Mouse (Mus musculus) embryonic facial prominence, embryonic 14.5 days (tissue): ENCODE measurements around the gene Akt1. TPM values are rescaled to one million over a fixed set of nuclear protein-coding genes. Genes with fewer than 3 reads are reported as not detected.
A peak's percentile ranks its signal among the peaks of the same experiment; 100 is the strongest.

ENCODE experiments used
- ATAC-seq: fragments of 200-750 bp; cut with Nextera tagmentation; 2 replicates; pipeline ENCODE4 v1.8.0; 2017; ENCODE audit warnings: low read depth, moderate number of reproducible peaks, moderate TSS enrichment
- DNase-seq: peaks from one replicate; pipeline ENCODE4 v3.0.0-alpha.2; 2015; ENCODE audit warnings: low spot score
- H3K27ac ChIP-seq: fragments of 300-500 bp; sonication (generic); replicated peaks from 2 replicates; pipeline ENCODE4 v1.5.1; 2014; ENCODE audit warnings: low read depth, mild to moderate bottlenecking, low read length, moderate library complexity
- H3K27me3 ChIP-seq: fragments of 300-500 bp; sonication (generic); replicated peaks from 2 replicates; pipeline ENCODE4 v1.6.1; 2014; ENCODE audit warnings: low read length; ENCODE audit not compliant: control insufficient read depth, insufficient read depth
- H3K36me3 ChIP-seq: fragments of 300-500 bp; sonication (generic); 2 replicates; pipeline ENCODE4 v1.6.1; 2014; ENCODE audit warnings: low read length, mixed read lengths; ENCODE audit not compliant: control insufficient read depth, insufficient read depth
- H3K4me1 ChIP-seq: fragments of 300-500 bp; sonication (generic); 2 replicates; pipeline ENCODE4 v1.6.1; 2014; ENCODE audit warnings: antibody characterized with exemption, low read length; ENCODE audit not compliant: control insufficient read depth, insufficient read depth
- H3K4me2 ChIP-seq: fragments of 300-500 bp; sonication (generic); 2 replicates; pipeline ENCODE4 v1.6.1; 2014; ENCODE audit warnings: low read depth, mild to moderate bottlenecking, low read length, moderate library complexity, mixed read lengths
- H3K4me3 ChIP-seq: fragments of 300-500 bp; sonication (generic); 2 replicates; pipeline ENCODE4 v1.5.1; 2014; ENCODE audit warnings: low read depth, mild to moderate bottlenecking, low read length
- H3K9ac ChIP-seq: fragments of 300-500 bp; sonication (generic); 2 replicates; pipeline ENCODE4 v1.6.1; 2014; ENCODE audit warnings: low read depth, mild to moderate bottlenecking, low read length, moderate library complexity, mixed read lengths
- H3K9me3 ChIP-seq: fragments of 300-500 bp; sonication (generic); 2 replicates; pipeline ENCODE4 v1.6.1; 2016; ENCODE audit warnings: low read length; ENCODE audit not compliant: control insufficient read depth
- WGBS: fragments of 180-500 bp; shearing (Covaris S2); extraction: QIAGEN DNeasy Blood & Tissue Kit; methylation state at CpG from one replicate; pipeline ENCODE4 v1.1.7; 2014; 5-methylcytosine and 5-hydroxymethylcytosine counted together
- polyA plus RNA-seq: library from polyadenylated mRNA; unstranded; fragments of >200 nt; fragmentation: Nextera tagmentation; extraction: Ambion mirVana; gene quantifications from 2 replicates; pipeline ENCODE4 v1.2.1, GENCODE M21; 2014

Akt1 gene
- polyA plus RNA-seq, 1 experiment from 2014 or later, result 84.0 TPM

DNA sequence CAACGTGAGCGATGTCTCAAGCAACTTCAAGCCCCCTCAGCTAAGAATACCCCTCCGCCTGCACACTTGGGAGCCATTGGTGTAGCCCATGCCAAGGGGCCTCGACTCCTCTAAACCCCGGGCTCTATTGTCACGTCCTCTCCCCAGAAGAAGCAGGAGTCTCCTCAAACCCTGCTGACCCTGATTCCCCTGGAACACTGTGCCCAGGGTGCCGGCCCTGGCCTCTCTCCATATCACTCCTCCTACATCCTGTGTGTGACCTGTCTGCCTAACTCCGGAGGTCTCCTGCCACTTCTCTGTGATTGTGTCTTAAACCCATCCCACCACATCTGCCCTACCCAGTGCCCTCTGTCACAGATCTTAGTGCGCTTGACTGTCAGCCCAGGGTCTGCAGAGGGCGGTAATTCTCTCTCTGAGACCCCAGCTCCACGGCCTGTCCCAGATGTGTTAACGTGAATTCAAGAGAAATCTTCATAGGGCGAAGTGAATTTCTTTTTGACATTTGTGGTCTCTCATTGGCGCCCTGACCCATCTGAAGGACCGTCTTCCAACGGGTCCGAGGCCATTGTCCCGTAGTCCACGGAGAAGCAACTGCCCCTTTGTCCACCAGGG, 3.4 kb upstream of the Akt1 start:
- H3K27me3 ChIP-seq, result peaks cover 49% of the 10 kb centered on the region

DNA sequence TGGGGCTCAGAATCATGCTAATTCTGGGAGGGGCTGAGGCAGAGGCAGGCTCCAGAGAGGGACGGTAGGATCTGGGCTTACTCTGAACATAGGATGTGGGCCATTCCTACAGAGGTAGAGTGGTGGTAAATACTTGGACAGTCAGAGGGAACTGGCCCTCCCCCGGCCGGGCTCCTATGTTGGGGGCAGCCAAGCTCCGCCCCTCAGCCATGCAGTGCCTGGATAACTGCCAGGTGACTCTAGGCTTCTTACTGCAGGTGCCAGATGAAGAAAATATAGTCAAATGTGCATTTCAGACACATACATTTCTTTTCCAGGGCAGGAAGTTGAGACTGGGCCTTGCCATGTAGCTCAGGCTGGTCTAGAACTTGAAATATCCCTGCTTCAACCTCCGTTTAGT, 2.4 kb upstream of the Akt1 start:
- peaks cover 23% of the 10 kb centered on the region for H3K4me1 ChIP-seq
- H3K4me2 ChIP-seq, result no peak overlapping the region
- no peak overlapping the region for H3K27ac ChIP-seq
- no peak overlapping the region for H3K9ac ChIP-seq
- DNase-seq (no peak), ATAC-seq (no peak)
- 60% methylated on average over 5 of the region's 5 CpGs for WGBS
- no peaks in the 10 kb centered on the region for H3K9me3 ChIP-seq
- no peaks in the 10 kb centered on the region for H3K36me3 ChIP-seq
- peaks cover 49% of the 10 kb centered on the region for H3K27me3 ChIP-seq
- H3K4me3 ChIP-seq, result no peak overlapping the region

More for the DNA sequence above, 3.4 kb upstream of the Akt1 start:
- H3K9ac ChIP-seq, result peak overlapping the region; percentile 64
- H3K4me1 ChIP-seq, result peaks cover 13% of the 10 kb centered on the region
- H3K27ac ChIP-seq, result no peak overlapping the region
- WGBS, result 22% methylated on average over 19 of the region's 19 CpGs
- H3K9me3 ChIP-seq, result no peaks in the 10 kb centered on the region
- no peaks in the 10 kb centered on the region for H3K36me3 ChIP-seq
- ATAC-seq, result no peak
- peak overlapping the region; percentile 72 for H3K4me3 ChIP-seq
- no peak for DNase-seq
- H3K4me2 ChIP-seq, result peak overlapping the region; percentile 96

DNA sequence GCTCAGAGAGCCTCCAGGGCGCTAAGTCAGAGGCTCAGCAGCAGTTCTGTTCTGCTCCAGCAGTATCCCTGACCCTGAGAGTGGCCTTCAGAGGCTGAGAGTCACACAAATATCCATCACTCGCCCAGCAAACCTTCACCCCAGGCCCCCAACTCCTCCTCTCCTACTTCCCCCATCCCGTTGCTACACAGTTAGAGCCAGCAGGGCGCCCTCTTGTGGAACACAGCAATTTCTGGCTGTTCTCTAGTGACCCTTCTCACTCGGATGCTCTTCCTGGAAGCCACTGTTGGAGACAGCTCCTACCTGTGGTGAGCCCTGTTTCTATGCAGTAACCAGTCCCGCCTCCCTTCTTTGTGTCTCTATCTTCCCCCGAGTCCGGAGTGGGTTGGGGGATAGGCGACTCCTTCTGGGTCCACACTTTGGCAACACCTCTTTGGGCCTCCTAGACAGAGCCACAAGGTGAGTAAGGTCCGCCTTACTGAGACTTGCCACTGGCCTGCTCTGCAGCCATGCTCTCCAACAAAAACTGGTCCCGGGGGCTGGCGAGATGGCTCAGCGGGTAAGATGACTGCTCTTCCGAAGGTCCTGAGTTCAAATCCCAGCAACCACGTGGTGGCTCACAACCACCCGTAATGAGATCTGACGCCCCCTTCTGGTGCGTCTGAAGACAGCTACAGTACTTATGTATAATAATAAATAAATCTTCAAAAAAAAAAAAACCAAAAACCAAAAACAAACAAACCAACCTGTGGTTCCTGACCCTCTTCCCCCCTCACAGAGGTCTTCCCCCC, 756 bp upstream of the Akt1 start:
- H3K9ac ChIP-seq, result peak overlapping the region; percentile 50; the same call in 1 of the 2 replicates
- peak overlapping the region; percentile 94 for H3K4me2 ChIP-seq
- peak; percentile 74 for ATAC-seq
- peak overlapping the region; percentile 98 for H3K4me3 ChIP-seq
- peak overlapping the region; percentile 95 for H3K27ac ChIP-seq
- H3K27me3 ChIP-seq, result peaks cover 35% of the 10 kb centered on the region
- peaks cover 13% of the 10 kb centered on the region for H3K36me3 ChIP-seq
- peaks cover 34% of the 10 kb centered on the region for H3K4me1 ChIP-seq
- no peaks in the 10 kb centered on the region for H3K9me3 ChIP-seq
- peak; percentile 94 for DNase-seq
- 16% methylated on average over 18 of the region's 18 CpGs for WGBS

DNA sequence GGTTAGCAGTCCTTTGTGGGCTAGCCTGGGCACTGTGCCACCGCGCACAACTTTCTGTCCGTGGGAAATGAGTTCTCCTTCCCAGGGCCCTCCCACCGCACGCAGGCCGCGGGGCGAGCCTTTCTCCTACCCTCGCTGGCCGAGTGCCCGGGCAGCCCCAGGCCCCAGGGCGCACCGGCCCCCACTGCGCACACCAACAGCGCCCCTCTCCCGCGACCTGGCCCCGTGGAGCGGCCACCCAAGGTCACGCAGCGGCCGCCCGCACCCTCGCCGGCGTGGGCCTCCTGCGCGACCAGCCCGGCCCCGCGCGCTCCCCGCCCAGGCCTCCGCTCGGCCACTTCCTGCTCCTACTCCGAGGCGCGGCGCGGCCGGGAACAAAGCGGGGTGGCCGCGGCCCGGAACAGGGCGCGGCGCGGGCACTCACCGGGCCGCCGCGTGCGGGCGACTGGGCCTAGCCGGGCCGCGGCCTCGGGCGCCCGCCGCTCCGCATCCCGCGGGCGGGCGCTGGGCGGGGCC, 1.1 kb downstream of the Akt1 start:
- DNase-seq (peak; percentile 55), ATAC-seq (peak; percentile 3; the same call in 1 of the 2 replicates)
- Histone ChIP-seq H3K4me3 (peak overlapping the region; percentile 98), H3K4me2 (peak overlapping the region; percentile 94), H3K27ac (peak overlapping the region; percentile 95), H3K4me1 (peaks cover 34% of the 10 kb centered on the region), H3K36me3 (peaks cover 31% of the 10 kb centered on the region), H3K9me3 (no peaks in the 10 kb centered on the region), H3K9ac (peak overlapping the region; percentile 98), H3K27me3 (peaks cover 17% of the 10 kb centered on the region)
- WGBS, result 2% methylated on average over 8 of the region's 68 CpGs

DNA sequence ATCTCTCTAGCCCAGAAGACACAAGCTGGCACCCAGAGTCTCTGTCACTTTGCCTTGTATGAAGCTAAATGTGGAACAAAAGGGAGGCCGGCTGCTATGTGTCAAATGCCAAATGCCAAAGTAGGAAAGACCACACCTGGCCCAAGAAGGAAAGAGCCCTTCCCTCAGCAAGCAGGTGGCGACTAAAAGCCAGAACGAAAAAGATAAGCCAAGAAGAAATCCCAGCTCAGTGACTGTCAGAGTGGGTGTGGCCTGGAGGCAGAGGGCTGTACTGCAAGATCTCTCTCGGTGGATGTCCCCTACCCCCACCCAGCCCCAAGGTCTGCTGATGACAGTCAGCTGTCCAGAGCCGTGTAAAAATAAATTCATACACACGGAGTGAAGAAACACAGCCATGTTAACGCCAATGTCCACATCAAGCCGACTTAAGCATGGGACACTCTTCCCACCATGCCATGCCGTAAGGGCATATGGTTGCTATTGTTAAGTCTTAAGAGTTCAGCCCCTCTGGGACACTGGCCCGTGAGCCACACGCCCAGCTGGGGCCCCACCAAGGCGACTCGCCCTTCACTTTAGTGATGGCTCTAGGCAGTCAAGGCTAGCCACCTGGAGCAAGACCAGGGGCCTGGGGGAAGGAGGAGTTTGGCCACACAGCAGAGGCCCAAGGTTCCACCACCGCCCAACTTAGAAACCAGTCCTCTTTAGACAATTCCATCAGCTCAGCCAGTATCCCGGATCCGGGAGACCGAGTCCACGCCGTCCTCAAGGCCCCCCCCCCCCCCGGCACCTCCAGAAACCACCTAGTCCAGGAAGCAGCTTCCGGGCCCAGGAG, 1.7 kb downstream of the Akt1 start:
- ATAC-seq, result 0 out of 2 replicates have a peak, but pooled peaks have one; percentile 1

DNA sequence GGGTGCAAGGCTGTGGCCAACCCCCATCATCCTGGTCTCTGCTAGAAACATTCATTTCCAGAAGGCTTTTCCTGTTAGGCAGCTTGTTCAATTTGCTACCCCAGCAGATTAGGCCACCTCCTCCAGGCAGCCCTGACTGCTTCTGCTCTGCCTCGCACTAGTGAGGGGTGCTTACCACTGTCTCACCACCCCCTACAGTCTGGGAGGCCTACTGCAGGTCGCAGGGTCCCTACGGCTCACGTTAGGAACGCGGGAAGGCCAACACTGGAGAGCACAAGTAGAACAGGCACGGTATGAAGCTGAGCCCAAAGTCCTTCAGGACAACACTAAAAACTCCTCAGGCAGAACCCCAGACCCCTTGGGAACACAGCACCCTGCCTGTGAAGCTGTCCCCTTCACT, 2.8 kb downstream of the Akt1 start:
- H3K27ac ChIP-seq, result no peak overlapping the region
- H3K4me3 ChIP-seq, result peak overlapping the region; percentile 98; the same call in 1 of the 2 replicates
- peaks cover 34% of the 10 kb centered on the region for H3K4me1 ChIP-seq
- no peak overlapping the region; the same call in 1 of the 2 replicates for H3K9ac ChIP-seq
- DNase-seq, result no peak
- 72% methylated on average over 7 of the region's 7 CpGs for WGBS
- H3K27me3 ChIP-seq, result no peaks in the 10 kb centered on the region
- peaks cover 44% of the 10 kb centered on the region for H3K36me3 ChIP-seq
- H3K4me2 ChIP-seq, result peak overlapping the region; percentile 94; the same call in 1 of the 2 replicates
- no peaks in the 10 kb centered on the region for H3K9me3 ChIP-seq
- ATAC-seq, result no peak

More for the DNA sequence above, 1.7 kb downstream of the Akt1 start:
- WGBS, result 8% methylated on average over 13 of the region's 21 CpGs
- peak overlapping the region; percentile 98 for H3K9ac ChIP-seq
- peaks cover 37% of the 10 kb centered on the region for H3K36me3 ChIP-seq
- H3K4me2 ChIP-seq, result peak overlapping the region; percentile 94
- peak overlapping the region; percentile 98 for H3K4me3 ChIP-seq
- peaks cover 28% of the 10 kb centered on the region for H3K4me1 ChIP-seq
- peak overlapping the region; percentile 95 for H3K27ac ChIP-seq
- H3K9me3 ChIP-seq, result no peaks in the 10 kb centered on the region
- peak; percentile 72 for DNase-seq
- peaks cover 10% of the 10 kb centered on the region for H3K27me3 ChIP-seq

DNA sequence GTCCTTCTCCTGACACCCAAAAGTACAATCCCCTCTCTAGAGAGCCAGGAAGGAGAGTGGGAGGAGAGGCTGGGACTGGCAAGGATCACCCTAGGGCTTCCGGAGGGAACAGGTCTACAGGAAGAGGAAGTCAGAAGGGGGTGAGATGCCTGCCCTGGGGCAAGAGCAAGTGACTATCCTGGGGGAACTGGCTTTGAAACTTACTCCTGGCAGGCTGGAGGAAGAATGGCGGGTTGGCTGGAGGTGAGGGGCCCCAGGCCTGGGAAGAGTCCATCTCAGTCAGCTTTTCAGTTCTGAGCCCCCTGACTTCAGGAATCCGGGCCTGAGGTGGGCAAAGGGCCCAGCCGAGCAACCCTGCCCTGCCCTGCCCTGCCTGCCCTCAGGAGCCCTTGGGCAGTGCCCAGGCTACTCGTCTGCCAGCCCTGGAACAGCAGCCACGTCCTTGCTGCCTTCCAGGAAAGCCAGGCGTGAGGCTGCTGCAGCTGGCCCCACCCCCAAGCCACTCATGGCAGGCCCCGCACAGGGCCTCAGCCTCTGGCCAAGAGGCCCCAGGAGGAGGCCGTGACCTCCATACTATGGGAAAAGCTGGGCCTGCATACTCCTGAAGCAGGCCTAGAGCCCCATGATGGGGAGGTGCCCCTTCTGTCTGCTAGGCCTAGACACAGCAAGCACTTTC, 3.8 kb downstream of the Akt1 start:
- Histone ChIP-seq H3K36me3 (peaks cover 53% of the 10 kb centered on the region), H3K9ac (no peak overlapping the region), H3K4me1 (peaks cover 34% of the 10 kb centered on the region), H3K9me3 (no peaks in the 10 kb centered on the region), H3K4me2 (0 out of 2 replicates have a peak overlapping the region, but pooled peaks have one; percentile 12), H3K27me3 (no peaks in the 10 kb centered on the region), H3K27ac (no peak overlapping the region), H3K4me3 (no peak overlapping the region)
- no peak for ATAC-seq
- WGBS, result 49% methylated on average over 8 of the region's 9 CpGs
- DNase-seq, result peak; percentile 53
